Mouse (Mus musculus): ENCODE measurements at regions not wholly inside any gene's neighbourhood (a gene's known extent, or its start where the extent isn't known, plus 50 kb on each side); places are given as distances from the start of the nearest gene placed in this dataset.

DNA sequence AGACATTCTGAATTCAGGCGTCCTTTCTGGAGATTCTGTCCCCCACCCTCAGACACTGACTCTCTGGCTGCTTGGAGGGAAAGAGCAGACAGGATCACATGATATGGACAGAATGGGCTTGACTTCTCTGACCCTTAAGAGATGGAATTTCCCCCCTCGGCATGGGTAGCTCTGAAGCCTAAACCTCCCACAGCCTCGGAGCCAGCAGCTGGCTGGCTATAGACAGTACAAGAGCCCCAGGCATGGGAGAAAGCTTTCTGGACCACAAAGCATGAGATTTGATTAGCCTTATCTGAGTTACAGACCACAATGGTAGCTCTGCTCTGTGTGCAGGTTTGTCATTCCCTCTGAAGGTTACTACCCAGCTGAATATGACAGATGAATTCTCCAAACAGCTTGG lies 156.1 kb upstream of the Sstr4 start:
- TF ChIP-seq CTCF (IDR thresholded peaks at IDR 0.05) = no peak
- TF ChIP-seq EP300 (IDR thresholded peaks at IDR 0.05) = no peak
